Mouse (Mus musculus): ENCODE data around the gene Bud23. TPM values are rescaled to one million over a fixed set of nuclear protein-coding genes. Genes with fewer than 3 reads are reported as not detected.
"Not testable (repeated sequence)": the region's sequence is repeated elsewhere in the genome, so short reads cannot be mapped to it uniquely, and the experiment has no call there.

The Bud23 gene
- polyA plus RNA-seq, 1 experiment from 2014 or later: 40.6 TPM

GRCm38 (mm10) chr5:135063629-135064381 lies 954 bp downstream of the Bud23 start, which contains the start of gene Dnajc30:
Dnajc30 (plus strand) TSS chr5:135064202.
- Histone ChIP-seq H3K4me1 (replicated peaks; ENCODE audit: control insufficient read depth, insufficient read depth, low read length) (0 out of 2 replicates have a peak, but pooled peaks cover 2% of the 10 kb centered on the region), H3K4me2 (replicated peaks; ENCODE audit: low read depth) (peak within 1 kb of the TSS; percentile 99), H3K27ac (ENCODE audit: low read depth, low read length) (peak within 1 kb of the TSS; percentile 69), H3K9ac (ENCODE audit: low read depth, low read length) (peak within 1 kb of the TSS; percentile 87), H3K4me3 (ENCODE audit: low read depth, low read length) (peak within 1 kb of the TSS; percentile 96), H3K36me3 (ENCODE audit: control insufficient read depth, insufficient read depth) (peaks cover 22% of the 10 kb centered on the region), H3K9me3 (ENCODE audit: control insufficient read depth) (no peaks in the 10 kb centered on the region), H3K27me3 (replicated peaks; ENCODE audit: control insufficient read depth, insufficient read depth, low read length) (no peaks in the 10 kb centered on the region)
- no peak for TF ChIP-seq CTCF (IDR thresholded peaks at IDR 0.05; ENCODE audit: low read depth)
- peak; percentile 92 for ATAC-seq
- under 1% methylated on average over 52 of the region's 52 CpGs for WGBS

GRCm38 (mm10) chr5:135053356-135053755 lies 11.4 kb downstream of the Bud23 start:
- 88% methylated on average over 12 of the region's 12 CpGs for WGBS
- Histone ChIP-seq H3K27me3 (replicated peaks; ENCODE audit: control insufficient read depth, insufficient read depth, low read length) (no peaks in the 10 kb centered on the region), H3K9me3 (ENCODE audit: control insufficient read depth) (no peaks in the 10 kb centered on the region), H3K27ac (ENCODE audit: low read depth, low read length) (no peak overlapping the region), H3K36me3 (ENCODE audit: control insufficient read depth, insufficient read depth) (peaks cover 65% of the 10 kb centered on the region), H3K4me3 (ENCODE audit: low read depth, low read length) (no peak overlapping the region), H3K4me1 (replicated peaks; ENCODE audit: control insufficient read depth, insufficient read depth, low read length) (no peaks in the 10 kb centered on the region), H3K9ac (ENCODE audit: low read depth, low read length) (no peak overlapping the region), H3K4me2 (replicated peaks; ENCODE audit: low read depth) (no peak overlapping the region)
- ATAC-seq: no peak
- no peak for TF ChIP-seq CTCF (IDR thresholded peaks at IDR 0.05; ENCODE audit: low read depth)

GRCm38 (mm10) chr5:135049268-135049667 lies 15.5 kb downstream of the Bud23 start:
- not testable (repeated sequence) for H3K9me3 ChIP-seq (ENCODE audit: control insufficient read depth); H3K27me3 ChIP-seq (replicated peaks; ENCODE audit: control insufficient read depth, insufficient read depth, low read length); H3K27ac ChIP-seq (ENCODE audit: low read depth, low read length); H3K4me1 ChIP-seq (replicated peaks; ENCODE audit: control insufficient read depth, insufficient read depth, low read length); H3K9ac ChIP-seq (ENCODE audit: low read depth, low read length); H3K4me3 ChIP-seq (ENCODE audit: low read depth, low read length); ATAC-seq; H3K4me2 ChIP-seq (replicated peaks; ENCODE audit: low read depth)
- H3K36me3 ChIP-seq (ENCODE audit: control insufficient read depth, insufficient read depth): peaks cover 56% of the 10 kb centered on the region
- WGBS: 92% methylated on average over 5 of the region's 6 CpGs

- Histone ChIP-seq H3K4me3 (ENCODE audit: low read depth, low read length) (no peak overlapping the region), H3K4me2 (replicated peaks; ENCODE audit: low read depth) (no peak overlapping the region), H3K27ac (ENCODE audit: low read depth, low read length) (no peak overlapping the region), H3K9ac (ENCODE audit: low read depth, low read length) (no peak overlapping the region), H3K9me3 (ENCODE audit: control insufficient read depth) (no peaks in the 10 kb centered on the region), H3K36me3 (ENCODE audit: control insufficient read depth, insufficient read depth) (peaks cover 57% of the 10 kb centered on the region), H3K4me1 (replicated peaks; ENCODE audit: control insufficient read depth, insufficient read depth, low read length) (no peaks in the 10 kb centered on the region), H3K27me3 (replicated peaks; ENCODE audit: control insufficient read depth, insufficient read depth, low read length) (no peaks in the 10 kb centered on the region)
- ATAC-seq: no peak
- 88% methylated on average over 5 of the region's 5 CpGs for WGBS
- TF ChIP-seq CTCF (IDR thresholded peaks at IDR 0.05; ENCODE audit: low read depth): no peak
Observed at GRCm38 (mm10) chr5:135048539-135048938, 16.2 kb downstream of the Bud23 start.

- peaks cover 46% of the 10 kb centered on the region for H3K36me3 ChIP-seq (ENCODE audit: control insufficient read depth, insufficient read depth)
Observed at GRCm38 (mm10) chr5:135044575-135044974, 20.2 kb downstream of the Bud23 start.

GRCm38 (mm10) chr5:135042105-135042788 lies 22.5 kb downstream of the Bud23 start:
- Histone ChIP-seq H3K4me3 (ENCODE audit: low read depth, low read length) (no peak overlapping the region), H3K4me2 (replicated peaks; ENCODE audit: low read depth) (no peak overlapping the region), H3K9ac (ENCODE audit: low read depth, low read length) (no peak overlapping the region), H3K4me1 (replicated peaks; ENCODE audit: control insufficient read depth, insufficient read depth, low read length) (no peaks in the 10 kb centered on the region), H3K9me3 (ENCODE audit: control insufficient read depth) (no peaks in the 10 kb centered on the region), H3K27me3 (replicated peaks; ENCODE audit: control insufficient read depth, insufficient read depth, low read length) (no peaks in the 10 kb centered on the region), H3K36me3 (ENCODE audit: control insufficient read depth, insufficient read depth) (peaks cover 42% of the 10 kb centered on the region), H3K27ac (ENCODE audit: low read depth, low read length) (no peak overlapping the region)
- WGBS: 56% methylated on average over 20 of the region's 21 CpGs
- no peak for TF ChIP-seq CTCF (IDR thresholded peaks at IDR 0.05; ENCODE audit: low read depth)
- no peak; the same call in 1 of the 2 replicates for ATAC-seq

More at GRCm38 (mm10) chr5:135044575-135044974, 20.2 kb downstream of the Bud23 start:
- H3K4me3 ChIP-seq (ENCODE audit: low read depth, low read length): no peak overlapping the region
- no peak overlapping the region for H3K4me2 ChIP-seq (replicated peaks; ENCODE audit: low read depth)
- H3K4me1 ChIP-seq (replicated peaks; ENCODE audit: control insufficient read depth, insufficient read depth, low read length): no peaks in the 10 kb centered on the region
- no peaks in the 10 kb centered on the region for H3K27me3 ChIP-seq (replicated peaks; ENCODE audit: control insufficient read depth, insufficient read depth, low read length)
- H3K27ac ChIP-seq (ENCODE audit: low read depth, low read length): no peak overlapping the region
- H3K9ac ChIP-seq (ENCODE audit: low read depth, low read length): no peak overlapping the region
- TF ChIP-seq CTCF (IDR thresholded peaks at IDR 0.05; ENCODE audit: low read depth): no peak
- H3K9me3 ChIP-seq (ENCODE audit: control insufficient read depth): no peaks in the 10 kb centered on the region
- ATAC-seq: no peak
- WGBS: 95% methylated on average over 3 of the region's 3 CpGs
